Mouse (Mus musculus): ENCODE data around the gene Ano6. TPM values are rescaled to one million over a fixed set of nuclear protein-coding genes. Genes with fewer than 3 reads are reported as not detected.

Ano6 gene
- total and polyA plus RNA-seq, 3 experiments: 14.9 to 27.0 (median 18.4) TPM

DNA sequence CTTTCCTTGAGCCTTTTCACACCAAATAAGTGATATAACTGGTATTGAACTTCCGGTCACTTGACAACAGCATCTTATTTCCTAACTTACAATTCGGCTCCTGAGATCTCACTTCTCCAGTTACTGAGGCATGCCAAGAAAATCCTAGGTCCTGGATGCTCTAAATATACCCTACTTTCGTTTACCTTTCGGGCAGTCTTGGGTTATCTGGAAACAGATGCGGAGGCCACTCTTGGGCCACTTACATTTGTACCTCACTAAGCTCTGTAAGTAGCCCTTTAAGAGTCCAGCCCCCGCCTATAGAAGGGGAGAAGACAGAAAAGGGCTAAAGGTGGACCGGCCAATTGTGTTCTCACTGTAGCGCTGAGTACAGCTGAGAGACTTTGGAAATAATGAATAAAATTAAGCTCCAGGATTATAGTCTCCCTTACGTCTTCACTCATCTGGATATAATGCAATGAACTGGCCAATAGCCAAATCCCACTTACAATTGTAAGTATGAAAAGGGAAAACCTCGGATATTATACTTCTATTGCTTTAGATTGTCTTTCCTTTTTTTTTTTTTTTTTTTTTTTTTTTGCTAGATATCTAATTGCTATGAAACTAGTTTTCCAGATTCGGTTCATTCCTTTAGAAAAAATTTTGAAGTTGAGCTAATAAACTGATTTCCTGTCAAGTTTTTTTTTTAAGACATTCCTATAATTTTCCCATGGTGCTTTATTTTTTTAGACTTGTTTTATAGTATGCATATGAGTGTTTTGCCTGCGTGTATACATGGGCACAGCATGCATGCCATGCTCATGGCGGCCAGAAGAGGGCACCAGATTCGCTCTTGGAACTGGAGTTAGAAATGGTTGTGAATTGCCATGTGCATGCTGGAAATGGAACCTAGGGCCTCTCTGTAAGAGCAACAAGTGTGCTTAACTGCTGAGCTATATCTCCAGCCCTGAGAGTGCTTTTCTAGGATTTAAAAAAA, 17.5 kb upstream of the Ano6 start (continued):
- no peak for TF ChIP-seq NELFE (IDR thresholded peaks at IDR 0.05; ENCODE audit: low read depth, low read length)
- TF ChIP-seq POLR2A (IDR thresholded peaks at IDR 0.05; ENCODE audit: low read depth, low read length): no peak
- TF ChIP-seq CTCF (conservative IDR thresholded peaks at IDR 0.05 in 1 of 2, IDR thresholded peaks at IDR 0.05 in 1 of 2; ENCODE audit: low read depth in 2 of 2, low read length in 2 of 2): peak; percentile 84 to 86
- no peak for TF ChIP-seq EP300 (IDR thresholded peaks at IDR 0.05; ENCODE audit: low read length)
- TF ChIP-seq ZNF384 (IDR thresholded peaks at IDR 0.05; ENCODE audit: low read depth, low read length): peak; percentile 87
- peak; percentile 76 for TF ChIP-seq MEF2A (IDR thresholded peaks at IDR 0.05; ENCODE audit: borderline replicate concordance, low read depth, low read length)

GRCm38 (mm10) chr15:95774197-95774596, 16.4 kb upstream of the Ano6 start:
- H3K27ac ChIP-seq (ENCODE audit: insufficient read depth, low read depth): no peak overlapping the region
- no peak overlapping the region for H3K9ac ChIP-seq (ENCODE audit: insufficient read depth, low read depth)
- peaks cover 3 to 16% of the 10 kb centered on the region in 2 experiments for H3K4me1 ChIP-seq (ENCODE audit: control insufficient read depth in 1 of 2, insufficient read depth in 2 of 2)
- DNase-seq (ENCODE audit: extremely low read depth): no peak
- dilution Hi-C loops (cut with MboI; ENCODE audit: extremely low pct_ligation_motif_present, extremely low pct_unique_long_range_greater_than_20kb, low sequenced_read_pairs): no loop called here
- no peaks in the 10 kb centered on the region for H3K27me3 ChIP-seq (replicated peaks)
- peaks cover 0 to under 1% of the 10 kb centered on the region in 2 experiments for H3K36me3 ChIP-seq (replicated peaks in 1 of 2; ENCODE audit: control insufficient read depth in 1 of 2, insufficient read depth in 1 of 2, low read length in 1 of 2)
- H3K79me2 ChIP-seq (replicated peaks; ENCODE audit: control insufficient read depth, extremely low read depth, insufficient read depth, poor library complexity, severe bottlenecking): no peaks in the 10 kb centered on the region; the same call in 1 of the 2 replicates
- H3K4me2 ChIP-seq (ENCODE audit: insufficient read depth, low read depth, poor library complexity, severe bottlenecking): no peak overlapping the region
- H3K9me3 ChIP-seq (replicated peaks; ENCODE audit: low read length): no peaks in the 10 kb centered on the region
- no peak for TF ChIP-seq ZC3H11A (IDR thresholded peaks at IDR 0.05; ENCODE audit: low read depth, low read length)
- TF ChIP-seq POLR2AphosphoS2 (IDR thresholded peaks at IDR 0.05; ENCODE audit: low read depth, low read length): no peak
- TF ChIP-seq ETS1 (conservative IDR thresholded peaks at IDR 0.05; ENCODE audit: low read depth, low read length): no peak
- TF ChIP-seq JUND (conservative IDR thresholded peaks at IDR 0.05; ENCODE audit: low read depth, low read length): no peak
- TF ChIP-seq SMC3 (IDR thresholded peaks at IDR 0.05; ENCODE audit: low read depth, low read length): no peak
- no peak for TF ChIP-seq USF1 (IDR thresholded peaks at IDR 0.05; ENCODE audit: low read depth, low read length)
- TF ChIP-seq CHD2 (IDR thresholded peaks at IDR 0.05; ENCODE audit: low read length): no peak
- TF ChIP-seq HCFC1 (IDR thresholded peaks at IDR 0.05; ENCODE audit: low read depth, low read length): no peak
- in situ Hi-C loops (cut with MboI; ENCODE audit: low pct_ligation_motif_present, low pct_unique_long_range_greater_than_20kb, low sequenced_read_pairs): loop anchor here (10.0 kb wide), 1 partner anchor 171 kb away; no protein-coding TSS in a partner anchor
- no peak overlapping the region for H3K4me3 ChIP-seq (replicated peaks in 1 of 3; ENCODE audit: low read depth in 2 of 3, low read length in 2 of 3, poor library complexity in 1 of 3)

- Histone ChIP-seq H3K9me3 (replicated peaks; ENCODE audit: low read length) (no peaks in the 10 kb centered on the region), H3K4me1 (ENCODE audit: control insufficient read depth in 1 of 2, insufficient read depth in 2 of 2) (peaks cover 3 to 16% of the 10 kb centered on the region in 2 experiments), H3K36me3 (replicated peaks in 1 of 2; ENCODE audit: control insufficient read depth in 1 of 2, insufficient read depth in 1 of 2, low read length in 1 of 2) (no peaks in the 10 kb centered on the region), H3K27me3 (replicated peaks) (no peaks in the 10 kb centered on the region), H3K4me3 (replicated peaks in 1 of 3; ENCODE audit: low read depth in 2 of 3, low read length in 2 of 3, poor library complexity in 1 of 3) (no peak overlapping the region), H3K4me2 (ENCODE audit: insufficient read depth, low read depth, poor library complexity, severe bottlenecking) (no peak overlapping the region), H3K9ac (ENCODE audit: insufficient read depth, low read depth) (no peak overlapping the region), H3K79me2 (replicated peaks; ENCODE audit: control insufficient read depth, extremely low read depth, insufficient read depth, poor library complexity, severe bottlenecking) (no peaks in the 10 kb centered on the region; the same call in 1 of the 2 replicates), H3K27ac (ENCODE audit: insufficient read depth, low read depth) (no peak overlapping the region)
- dilution Hi-C loops (cut with MboI; ENCODE audit: extremely low pct_ligation_motif_present, extremely low pct_unique_long_range_greater_than_20kb, low sequenced_read_pairs) (no loop called here), in situ Hi-C loops (cut with MboI; ENCODE audit: low pct_ligation_motif_present, low pct_unique_long_range_greater_than_20kb, low sequenced_read_pairs) (loop anchor here (10.0 kb wide), 1 partner anchor 170 kb away; no protein-coding TSS in a partner anchor)
- no peak for TF ChIP-seq TBP (conservative IDR thresholded peaks at IDR 0.05; ENCODE audit: low read depth, low read length)
- TF ChIP-seq CHD2 (IDR thresholded peaks at IDR 0.05; ENCODE audit: low read length): no peak
- no peak for TF ChIP-seq MAZ (IDR thresholded peaks at IDR 0.05; ENCODE audit: low read depth, low read length)
- no peak for TF ChIP-seq MXI1 (IDR thresholded peaks at IDR 0.05; ENCODE audit: low read depth, low read length)
- no peak for TF ChIP-seq TCF12 (IDR thresholded peaks at IDR 0.05; ENCODE audit: low read depth, low read length)
- no peak for TF ChIP-seq POLR2A (IDR thresholded peaks at IDR 0.05; ENCODE audit: low read depth, low read length)
- no peak for TF ChIP-seq NRF1 (IDR thresholded peaks at IDR 0.05; ENCODE audit: low read depth, low read length)
- TF ChIP-seq MAX (IDR thresholded peaks at IDR 0.05; ENCODE audit: low read length): no peak
- TF ChIP-seq USF2 (conservative IDR thresholded peaks at IDR 0.05; ENCODE audit: low read depth, low read length): no peak
- TF ChIP-seq MYC (IDR thresholded peaks at IDR 0.05; ENCODE audit: low read depth, low read length): no peak
- TF ChIP-seq USF1 (IDR thresholded peaks at IDR 0.05; ENCODE audit: low read depth, low read length): no peak
- no peak for DNase-seq (ENCODE audit: extremely low read depth)
Measured at GRCm38 (mm10) chr15:95774674-95775414, 15.8 kb upstream of the Ano6 start.

Data from CH12.LX (cell line).